Mouse (Mus musculus): Measurements from ENCODE around the gene Vat1l.

The Vat1l gene

GRCm38 (mm10) chr8:114205221-114205901 is at the start of gene Vat1l:
Vat1l (plus strand) TSS chr8:114205612.
- DNase-seq (ENCODE audit: low read depth, low spot score), result peak; percentile 66

GRCm38 (mm10) chr8:114158586-114158985 is 46.8 kb upstream of the Vat1l start:
- no peak for DNase-seq (ENCODE audit: low read depth, low spot score)

GRCm38 (mm10) chr8:114159666-114160065 is 45.7 kb upstream of the Vat1l start:
- DNase-seq (ENCODE audit: low read depth, low spot score), result no peak

GRCm38 (mm10) chr8:114163871-114164270 is 41.5 kb upstream of the Vat1l start:
- DNase-seq (ENCODE audit: low read depth, low spot score), result no peak

GRCm38 (mm10) chr8:114164444-114165096 is 40.8 kb upstream of the Vat1l start:
- no peak for DNase-seq (ENCODE audit: low read depth, low spot score)

DNA sequence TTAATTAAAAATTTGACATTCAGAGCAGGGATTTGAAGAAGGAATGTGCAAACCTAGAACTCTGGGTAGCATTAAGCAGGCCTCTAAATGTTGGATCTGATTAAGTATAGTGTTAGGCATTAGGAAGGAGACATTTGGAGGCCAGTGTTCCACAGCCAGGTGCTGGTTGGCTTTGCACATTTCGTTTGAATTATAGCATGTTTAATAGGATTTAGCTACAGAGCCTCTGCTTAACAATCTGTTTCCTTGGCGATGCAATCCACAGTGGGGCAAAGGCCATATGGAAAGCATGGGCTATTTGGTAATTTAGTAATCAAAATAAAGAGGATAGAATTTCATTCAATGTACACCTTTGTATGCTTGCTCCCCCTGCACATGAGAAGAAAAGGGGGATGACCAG is 39.7 kb upstream of the Vat1l start:
- DNase-seq (ENCODE audit: low read depth, low spot score), result no peak

GRCm38 (mm10) chr8:114176721-114177120 is 28.7 kb upstream of the Vat1l start:
- DNase-seq (ENCODE audit: low read depth, low spot score), result no peak

GRCm38 (mm10) chr8:114193334-114193733 is 12.1 kb upstream of the Vat1l start:
- no peak for DNase-seq (ENCODE audit: low read depth, low spot score)

DNA sequence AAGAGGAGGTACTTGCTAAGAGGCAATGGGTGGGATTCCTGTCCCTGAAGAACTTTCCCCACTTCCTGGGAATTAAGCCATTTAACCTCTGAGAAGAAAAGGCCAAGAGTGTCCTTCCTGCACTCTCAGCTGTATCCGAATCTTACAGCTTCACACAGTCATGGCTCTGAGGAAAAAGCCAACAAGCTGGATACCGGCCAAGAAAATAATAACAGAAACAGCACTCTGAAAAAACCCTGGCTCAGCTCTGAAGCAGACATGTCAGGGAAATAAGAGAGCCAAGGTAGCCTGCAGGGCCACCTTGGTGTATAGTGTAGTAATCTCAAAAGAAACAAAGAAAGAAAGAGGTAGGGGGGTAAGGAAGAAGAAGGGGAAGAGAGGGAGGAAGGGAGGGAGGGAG is 6.4 kb upstream of the Vat1l start:
- no peak for DNase-seq (ENCODE audit: low read depth, low spot score)

DNA sequence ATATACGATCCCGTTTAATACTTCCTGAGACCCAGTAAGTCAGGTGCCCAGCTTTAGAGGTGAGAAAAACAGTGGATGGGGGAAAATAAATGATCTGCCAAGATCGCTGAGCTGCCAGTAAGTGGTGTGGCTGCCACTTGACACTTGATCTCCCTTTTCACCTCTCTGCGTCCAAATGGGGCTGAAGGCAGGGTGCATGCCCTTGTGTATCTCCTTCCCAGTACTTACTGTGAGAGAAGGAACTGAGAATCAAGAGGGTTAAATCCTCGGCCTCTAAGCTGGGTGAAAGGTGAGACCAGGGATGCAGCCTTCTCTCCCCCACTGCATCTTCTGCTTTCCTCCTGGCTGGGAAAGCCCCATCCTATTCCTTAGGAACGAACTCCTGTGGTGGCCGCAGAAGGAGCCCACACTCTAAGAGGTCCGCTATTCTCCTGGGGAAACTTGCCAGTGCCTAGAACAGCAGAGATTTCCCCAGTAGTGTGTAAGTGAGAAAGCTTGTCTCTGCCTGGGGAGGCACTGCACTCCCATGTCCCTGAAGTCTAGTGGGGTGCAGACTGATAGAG is 1.1 kb downstream of the Vat1l start:
- DNase-seq (ENCODE audit: low read depth, low spot score), result no peak

DNA sequence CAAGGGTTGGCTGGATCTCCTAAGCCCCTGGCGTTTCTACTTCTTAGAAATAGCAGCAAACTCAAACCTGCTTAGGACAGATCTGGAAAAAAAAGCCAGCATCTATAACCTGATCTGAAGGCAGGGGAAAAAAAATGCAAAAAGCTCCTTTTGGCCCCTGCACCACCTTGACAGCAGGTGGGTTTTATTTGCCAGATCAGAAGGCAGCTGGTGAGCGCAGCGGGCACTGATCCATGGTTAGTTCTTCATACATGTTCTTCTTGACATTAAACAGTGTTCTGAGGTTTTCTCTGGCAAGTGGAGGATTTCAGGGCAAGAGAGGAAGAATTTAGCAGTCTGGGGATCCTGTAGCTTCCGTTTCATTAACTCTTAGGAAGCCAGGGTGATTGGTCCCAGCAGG is 1.6 kb downstream of the Vat1l start:
- no peak for DNase-seq (ENCODE audit: low read depth, low spot score)

- no peak for DNase-seq (ENCODE audit: low read depth, low spot score)
Measured at GRCm38 (mm10) chr8:114220779-114221178, 15.4 kb downstream of the Vat1l start.

DNA sequence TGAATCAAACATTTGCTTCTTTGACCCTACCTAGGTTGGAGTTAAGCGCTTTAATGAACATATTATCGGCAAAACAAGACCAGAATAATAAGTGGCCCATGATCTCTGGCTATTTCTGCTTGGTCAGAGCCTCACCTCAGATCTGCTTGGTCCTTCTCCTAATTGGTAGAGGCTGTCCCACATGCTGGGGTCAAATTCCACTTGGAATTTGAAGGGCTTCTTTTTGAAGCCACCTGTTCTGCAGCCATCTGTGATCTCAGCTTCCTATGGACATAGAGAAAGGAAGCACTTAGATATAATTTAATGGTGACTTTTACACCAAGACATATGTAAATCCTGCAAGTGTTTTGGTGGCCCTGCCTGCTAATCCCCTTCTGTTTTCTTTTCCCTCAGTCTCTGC is 16.6 kb downstream of the Vat1l start:
- no peak for DNase-seq (ENCODE audit: low read depth, low spot score)

DNA sequence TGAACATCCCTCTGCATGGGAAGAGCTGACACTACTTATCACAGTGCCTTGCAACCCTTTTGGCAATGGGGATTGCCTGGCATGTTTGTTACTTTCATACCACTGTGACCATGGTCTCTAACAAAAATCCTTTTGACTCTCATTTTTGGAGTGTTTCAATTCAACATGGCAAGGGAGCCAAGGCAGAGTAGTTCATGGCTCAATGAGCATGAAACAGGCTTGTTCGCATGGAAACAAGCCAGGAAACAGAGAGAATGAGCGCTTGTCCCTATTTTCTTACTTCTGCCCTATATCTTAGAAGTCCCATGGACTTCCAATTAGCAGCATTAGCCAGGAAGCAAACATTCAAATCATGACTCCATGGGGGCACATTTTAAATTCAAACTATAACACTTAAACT is 18.6 kb downstream of the Vat1l start:
- DNase-seq (ENCODE audit: low read depth, low spot score), result no peak

- DNase-seq (ENCODE audit: low read depth, low spot score), result no peak
Measured at GRCm38 (mm10) chr8:114251321-114252065, 46.1 kb downstream of the Vat1l start.

GRCm38 (mm10) chr8:114258685-114259084 is 53.3 kb downstream of the Vat1l start:
- DNase-seq (ENCODE audit: low read depth, low spot score), result no peak

GRCm38 (mm10) chr8:114259713-114260355 is 54.4 kb downstream of the Vat1l start:
- no peak for DNase-seq (ENCODE audit: low read depth, low spot score)

GRCm38 (mm10) chr8:114262331-114262730 is 56.9 kb downstream of the Vat1l start:
- DNase-seq (ENCODE audit: low read depth, low spot score), result peak; percentile 52

GRCm38 (mm10) chr8:114274558-114274957 is 69.1 kb downstream of the Vat1l start:
- no peak for DNase-seq (ENCODE audit: low read depth, low spot score)

GRCm38 (mm10) chr8:114281101-114281500 is 75.7 kb downstream of the Vat1l start:
- DNase-seq (ENCODE audit: low read depth, low spot score), result no peak

DNA sequence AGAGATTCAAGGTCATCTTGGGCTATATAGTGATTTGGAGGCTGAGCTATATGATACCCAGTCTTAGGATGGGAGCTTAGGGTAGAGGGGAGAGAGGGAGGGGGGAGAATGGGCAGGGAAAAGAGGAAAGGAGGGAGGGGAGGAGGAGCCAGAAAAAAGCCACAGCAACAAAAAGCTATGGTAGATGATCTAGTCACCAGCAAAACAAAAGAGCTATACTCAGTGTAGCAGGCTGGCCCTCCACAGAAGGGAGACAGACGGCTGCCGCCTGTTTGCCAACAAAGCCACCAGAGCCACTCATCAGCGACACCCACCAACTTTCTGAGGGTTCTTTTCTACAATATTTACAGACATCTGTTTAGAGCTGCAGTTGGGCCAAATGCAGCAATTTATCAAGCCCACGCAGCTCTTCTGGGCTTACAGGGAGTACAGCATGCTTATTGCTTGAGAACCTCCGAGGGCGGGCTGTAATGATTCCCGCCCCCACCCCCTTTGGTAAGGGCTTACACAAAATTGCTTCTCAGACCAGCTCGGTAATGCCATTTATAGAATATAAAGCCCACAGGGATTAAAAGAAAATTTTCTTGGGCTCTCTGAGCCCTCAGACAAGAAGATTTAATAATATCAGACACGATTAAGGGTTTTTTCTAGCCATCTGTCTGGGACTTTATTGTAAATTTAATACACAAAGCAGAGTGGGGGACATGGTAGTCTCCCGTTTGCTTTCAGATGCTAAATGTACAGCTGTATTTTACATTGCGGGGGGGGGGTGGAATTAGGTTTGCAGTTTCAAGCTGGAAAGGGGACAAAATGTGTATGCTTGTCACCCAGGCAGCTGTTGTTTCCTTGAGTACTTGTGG is 89.7 kb downstream of the Vat1l start:
- peak; percentile 11 for DNase-seq (ENCODE audit: low read depth, low spot score)

Data from mesoderm, embryonic 11.5 days (tissue).